Mouse (Mus musculus) megakaryocyte-erythroid progenitor cell, adult 5 weeks (primary cell): ENCODE data around the gene Itih1. TPM values are rescaled to one million over a fixed set of nuclear protein-coding genes. Genes with fewer than 3 reads are reported as not detected.

Experiments
- polyA plus RNA-seq: library from polyadenylated mRNA; stranded (reverse); fragments of >175 nt; gene quantifications from 2 replicates; pipeline ENCODE4 v1.2.3, GENCODE M21; 2012

Gene Itih1
- polyA plus RNA-seq, result not detected in 2 replicates

DNA sequence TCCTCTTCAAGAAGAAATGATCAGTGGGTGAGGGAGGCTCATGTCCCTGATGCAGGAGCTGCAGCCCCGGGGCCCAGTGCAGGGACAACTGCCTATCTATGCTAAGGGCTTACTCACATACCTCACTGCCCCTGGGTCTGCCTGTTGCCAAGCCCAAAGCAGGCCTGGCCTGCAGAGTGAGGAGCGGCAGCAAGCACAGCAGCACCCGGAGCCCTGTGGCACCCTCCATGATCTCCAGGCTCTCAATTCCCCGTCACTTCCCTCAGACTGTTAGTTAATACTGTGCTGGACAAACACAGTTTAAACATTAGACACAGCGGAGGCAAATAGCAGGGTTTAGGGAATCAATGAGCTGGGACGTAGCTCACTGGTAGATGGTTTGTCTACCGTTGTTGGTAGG is at the start of gene Itih1:
Itih1 (minus strand) TSS at position 252 of the 400 bp plus-strand sequence.

DNA sequence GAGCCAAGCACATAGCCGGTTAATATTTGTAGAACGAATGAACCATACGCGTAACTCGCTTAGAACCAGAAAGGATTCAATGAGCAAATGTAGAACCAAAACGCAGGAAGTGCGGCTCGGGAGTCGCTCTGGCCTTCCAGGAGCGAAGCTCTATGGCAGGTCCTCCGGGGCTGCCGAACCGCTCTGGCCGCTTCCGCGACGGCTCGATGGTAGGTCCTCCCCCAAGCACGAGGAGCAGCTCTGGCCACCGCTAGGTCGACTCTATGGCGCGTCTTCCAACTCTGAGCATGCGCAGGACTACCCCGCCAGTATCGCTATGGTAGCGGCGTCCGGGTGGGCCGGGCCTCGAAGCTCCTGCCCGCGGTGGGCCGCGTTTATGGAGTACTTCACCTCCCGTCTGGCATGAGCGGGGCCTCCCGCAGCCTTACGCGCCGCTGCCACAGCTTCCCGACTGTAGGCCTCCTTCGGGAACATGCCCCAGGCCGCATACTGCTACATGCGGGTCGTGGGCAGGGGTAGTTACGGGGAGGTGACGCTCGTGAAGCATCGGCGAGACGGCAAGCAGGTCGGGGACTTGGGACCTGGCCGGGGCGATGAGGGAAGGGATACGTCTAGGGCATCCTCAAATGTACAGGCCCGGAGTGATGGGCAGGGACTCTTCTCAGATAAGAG is 8.2 kb upstream of the Itih1 start, which contains the start of gene Nek4:
Nek4 (plus strand) TSS at position 224 of the 672 bp plus-strand sequence.

DNA sequence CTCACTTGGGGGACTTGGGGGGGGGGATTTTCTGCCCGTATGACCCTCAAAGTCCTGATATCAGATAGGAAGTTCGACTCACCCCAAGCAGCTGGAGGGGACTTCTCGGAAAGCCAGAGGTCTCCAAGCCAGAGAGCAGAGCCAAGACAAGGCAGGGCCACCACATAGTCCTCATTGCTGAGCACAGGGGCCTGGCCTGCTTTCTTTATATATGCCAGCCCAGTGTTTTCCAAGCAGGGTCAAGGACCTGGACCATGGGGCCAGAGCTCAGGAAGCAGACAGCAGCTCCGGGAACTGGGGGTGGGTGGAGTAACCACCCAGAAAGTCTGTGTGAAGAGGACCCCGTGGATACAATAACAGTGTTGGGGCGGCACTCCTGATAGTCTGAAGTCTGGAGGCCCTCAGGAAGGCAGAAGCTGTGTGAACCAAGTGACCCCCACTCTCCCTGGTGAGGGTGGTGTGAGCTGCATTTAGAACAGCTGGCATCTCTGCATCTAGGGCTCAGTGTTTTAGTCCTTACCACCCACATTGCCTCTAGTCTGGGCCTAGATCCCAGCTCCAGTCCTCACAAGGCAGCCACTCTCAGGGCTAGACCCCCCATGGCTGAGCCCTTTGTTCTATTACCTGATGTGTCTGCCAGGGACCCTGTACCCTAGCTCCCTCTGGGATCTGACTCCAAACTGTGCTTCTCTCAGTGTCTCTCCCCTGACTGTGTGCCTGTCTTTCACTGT is 19.5 kb downstream of the Itih1 start, which contains the start of gene Itih3:
Itih3 (minus strand) TSS at position 386 of the 731 bp plus-strand sequence.

DNA sequence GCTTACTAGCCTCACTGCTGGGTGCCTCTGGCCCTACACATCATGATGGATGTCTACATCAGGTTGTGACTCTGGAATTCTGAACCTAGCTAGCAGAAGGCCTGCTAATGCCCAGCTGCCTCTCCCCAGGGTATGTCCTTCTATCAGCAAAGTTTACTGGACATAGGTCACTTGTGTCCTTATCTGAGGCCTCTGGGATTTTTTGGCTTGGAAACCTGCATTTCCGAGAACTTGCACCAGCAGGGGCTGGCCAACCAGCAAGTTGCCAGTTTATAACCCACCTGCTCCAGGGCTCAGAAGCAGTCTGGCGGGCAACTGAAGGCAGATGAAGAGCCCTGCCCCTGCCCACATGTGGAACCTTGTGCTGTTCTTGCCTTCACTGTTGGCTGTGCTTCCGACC is 56.9 kb downstream of the Itih1 start, which contains the start of gene Itih4:
Itih4 (plus strand) TSS at position 273 of the 400 bp plus-strand sequence.

Other genes starting within 250 kb of the Itih1 start
- gene Sfmbt1, start 228.4 kb downstream of the Itih1 start, polyA plus RNA-seq, result 2.3 and 2.8 TPM in 2 replicates
- 24.1 and 25.4 TPM in 2 replicates for gene Tmem110, start 117.7 kb downstream of the Itih1 start, polyA plus RNA-seq
- 0.40 and 0.62 TPM in 2 replicates for gene Mustn1, start 64.1 kb downstream of the Itih1 start, polyA plus RNA-seq
- gene Itih4, start 56.8 kb downstream of the Itih1 start, polyA plus RNA-seq, result not detected in 2 replicates
- gene Itih3, start 19.5 kb downstream of the Itih1 start, polyA plus RNA-seq, result not detected in 2 replicates
- 3.4 and 3.9 TPM in 2 replicates for gene Nek4, start 8.1 kb upstream of the Itih1 start, polyA plus RNA-seq
- 5.6 and 6.6 TPM in 2 replicates for gene Glt8d1, start 58.1 kb upstream of the Itih1 start, polyA plus RNA-seq
- gene Spcs1, start 58.4 kb upstream of the Itih1 start, polyA plus RNA-seq, result 21.1 and 23.1 TPM in 2 replicates
- gene Pbrm1, start 75.8 kb upstream of the Itih1 start, polyA plus RNA-seq, result 8.0 and 8.9 TPM in 2 replicates
- 25.0 and 35.7 TPM in 2 replicates for gene Gnl3, start 75.9 kb upstream of the Itih1 start, polyA plus RNA-seq
- 56.0 TPM in 2 replicates for gene Smim4, start 185.7 kb upstream of the Itih1 start, polyA plus RNA-seq
- gene Nt5dc2, start 187.8 kb upstream of the Itih1 start, polyA plus RNA-seq, result 154 and 193 TPM in 2 replicates
- 0.70 and 0.91 TPM in 2 replicates for gene Stab1, start 225.4 kb upstream of the Itih1 start, polyA plus RNA-seq